16 mouse cellular contexts compared by ENCODE assay signal in genomic region chr8:124415002-124415401, GRCm38 (mm10). TPM values are rescaled to one million over a fixed set of nuclear protein-coding genes. Genes with fewer than 3 reads are reported as not detected.
A peak's percentile ranks its signal among the peaks of the same experiment; 100 is the strongest.
DNase-seq lines count a peak whose midpoint lies in the region; ATAC-seq lines count a peak whose summit lies in the region.
"Had no signal": no experiment of that assay in that cellular context is flagged by ENCODE, and none has a peak within 500 bp of the region (broad histone marks: within the 10 kb centered on the region; RNA-seq: fewer than 3 reads in every experiment).

No protein-coding gene starts in this region.

- H3K27ac ChIP-seq in heart, embryonic 11.5 days (ENCODE audit: low read depth, low read length), result no peak overlapping the region
- H3K27ac ChIP-seq in liver, embryonic 11.5 days (ENCODE audit: low read depth, low read length), result no peak overlapping the region
- H3K27ac ChIP-seq: embryonic facial prominence, embryonic 12.5 days; liver, embryonic 15.5 days had no signal

- H3K4me1 ChIP-seq in heart, embryonic 11.5 days (ENCODE audit: control insufficient read depth, insufficient read depth, low read length), result peaks cover 7% of the 10 kb centered on the region
- H3K4me1 ChIP-seq in liver, embryonic 11.5 days (replicated peaks; ENCODE audit: control insufficient read depth, insufficient read depth, low read length), result no peaks in the 10 kb centered on the region
- H3K4me1 ChIP-seq: embryonic facial prominence, embryonic 12.5 days; liver, embryonic 15.5 days; megakaryocyte, embryonic 14.5 days had no signal

- no peak overlapping the region for H3K9ac ChIP-seq in heart, embryonic 11.5 days (ENCODE audit: low read depth, low read length)
- H3K9ac ChIP-seq in liver, embryonic 11.5 days (ENCODE audit: low read depth, low read length), result no peak overlapping the region
- H3K9ac ChIP-seq: embryonic facial prominence, embryonic 12.5 days; liver, embryonic 15.5 days had no signal

- WGBS in heart, embryonic 11.5 days (ENCODE audit: insufficient replicate concordance), result 83% methylated on average over 8 of the region's 8 CpGs
- WGBS in liver, embryonic 11.5 days, result 78% methylated on average over 8 of the region's 8 CpGs

- H3K4me2 ChIP-seq in heart, embryonic 11.5 days, result no peak overlapping the region
- H3K4me2 ChIP-seq in liver, embryonic 11.5 days, result no peak overlapping the region
- H3K4me2 ChIP-seq: embryonic facial prominence, embryonic 12.5 days; liver, embryonic 15.5 days had no signal

- no peaks in the 10 kb centered on the region for H3K9me3 ChIP-seq in heart, embryonic 11.5 days (replicated peaks; ENCODE audit: control insufficient read depth, low read length)
- H3K9me3 ChIP-seq in liver, embryonic 11.5 days (ENCODE audit: control insufficient read depth, low read length), result no peaks in the 10 kb centered on the region
- H3K9me3 ChIP-seq: embryonic facial prominence, embryonic 12.5 days; liver, embryonic 15.5 days; megakaryocyte, embryonic 14.5 days had no signal

- DNase-seq in heart, postnatal 4 days, result peak; percentile 70
- peak; percentile 56 for DNase-seq in right cerebral cortex, postnatal 14 days
- no peak for DNase-seq in right cerebral cortex, postnatal 4 days
- peak; percentile 67 for DNase-seq in cerebellum, adult 9-10 months
- peak; percentile 80 for DNase-seq in testis, postnatal 10 days (ENCODE audit: low spot score)
- DNase-seq in liver, embryonic 11.5 days (ENCODE audit: low spot score), result no peak
- no peak for DNase-seq in MN1 (ENCODE audit: low spot score)
- DNase-seq: heart, adult 18-20 months had no signal

- H3K4me3 ChIP-seq in heart, embryonic 11.5 days (ENCODE audit: low read depth, low read length), result no peak overlapping the region
- no peak overlapping the region for H3K4me3 ChIP-seq in liver, embryonic 11.5 days (ENCODE audit: low read depth, low read length)
- H3K4me3 ChIP-seq: embryonic facial prominence, embryonic 12.5 days; liver, embryonic 15.5 days; megakaryocyte, embryonic 14.5 days; myocyte had no signal

- no peaks in the 10 kb centered on the region for H3K36me3 ChIP-seq in heart, embryonic 11.5 days (ENCODE audit: control insufficient read depth, insufficient read depth, low read length)
- H3K36me3 ChIP-seq in liver, embryonic 11.5 days (ENCODE audit: control insufficient read depth, insufficient read depth, low read length), result no peaks in the 10 kb centered on the region
- H3K36me3 ChIP-seq: embryonic facial prominence, embryonic 12.5 days; liver, embryonic 15.5 days had no signal

- no peak for ATAC-seq in heart, embryonic 11.5 days (replicated peaks; ENCODE audit: insufficient number of reproducible peaks, low FRiP score, low TSS enrichment)
- ATAC-seq in liver, embryonic 11.5 days (replicated peaks; ENCODE audit: low FRiP score), result no peak
- ATAC-seq: forebrain, embryonic 16.5 days; intestine, embryonic 16.5 days had no signal

- H3K27me3 ChIP-seq in heart, embryonic 11.5 days (ENCODE audit: control insufficient read depth, insufficient read depth, low read length), result no peaks in the 10 kb centered on the region
- no peaks in the 10 kb centered on the region for H3K27me3 ChIP-seq in liver, embryonic 11.5 days (replicated peaks; ENCODE audit: control insufficient read depth, insufficient read depth, low read length)
- H3K27me3 ChIP-seq: embryonic facial prominence, embryonic 12.5 days; liver, embryonic 15.5 days had no signal

RNA-seq across cellular contexts. Expression of gene Pgbd5, which starts 24.5 kb away (rescaled TPM):
- total RNA-seq in heart, postnatal 4 days (2021), result 1 to 10 TPM; 3.0 to 3.6 TPM
- polyA plus RNA-seq in heart, embryonic 11.5 days (2014; fragmentation: Nextera tagmentation; extraction: Ambion mirVana), result 1.9 and 2.4 TPM in 2 replicates
- 0.27 and 0.55 TPM in 2 replicates for polyA plus RNA-seq in liver, embryonic 11.5 days (2014; fragmentation: Nextera tagmentation; extraction: Ambion mirVana)
- total RNA-seq: hematopoietic stem cell, adult 5-6 weeks had no signal

Comparison
In these comparisons a context has a peak if more than half of its experiments do, and no peak if none do; other contexts are left out.
1. DNase-seq: peak in heart, postnatal 4 days (single experiment), right cerebral cortex, postnatal 14 days (single experiment), cerebellum, adult 9-10 months (single experiment) and testis, postnatal 10 days (single experiment); none in right cerebral cortex, postnatal 4 days (single experiment), liver, embryonic 11.5 days (single experiment) and MN1 (single experiment).